Mouse (Mus musculus) C3H10T1/2 (cell line): ENCODE data around the gene Spdye4a. TPM values are rescaled to one million over a fixed set of nuclear protein-coding genes. Genes with fewer than 3 reads are reported as not detected.

Source experiments
- polyA plus RNA-seq, 2 experiments: library from polyadenylated mRNA; unstranded; fragments of >200 nt; fragmentation: generic; extraction: Trizol; gene quantifications; one replicate each; pipeline ENCODE4 v1.2.1; 2012; ENCODE audit warnings: missing spikeins in 2 of 2

Spdye4a gene
- not detected for polyA plus RNA-seq

DNA sequence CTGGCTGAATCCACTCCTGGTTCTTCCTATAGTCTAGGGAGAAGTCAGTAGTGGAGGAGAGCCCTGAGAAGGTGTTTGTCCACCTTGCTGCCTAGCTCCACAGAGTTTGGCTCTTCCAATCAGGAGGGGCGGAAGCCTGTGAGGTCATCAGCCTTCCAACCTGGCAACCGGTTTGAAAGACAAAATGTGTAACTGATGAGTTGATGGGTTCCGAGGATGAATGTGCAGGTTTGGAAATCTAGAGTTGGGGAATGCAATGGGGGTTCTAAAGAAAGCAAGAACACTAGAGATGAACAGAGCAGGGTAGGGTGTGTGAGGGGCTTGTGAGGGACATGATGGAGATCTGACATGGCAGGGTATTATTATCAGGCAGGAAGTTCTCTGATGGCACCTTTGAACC is at the start of gene Spdye4a:
Spdye4a (minus strand) TSS at position 101 of the 400 bp plus-strand sequence.

GRCm38 (mm10) chr5:143269363-143270150 is 42.9 kb upstream of the Spdye4a start, which contains the start of gene Zfp316:
Gene Zfp316, minus strand, starts transcription at chr5:143270022.

GRCm38 (mm10) chr5:143235028-143235693 is 8.5 kb upstream of the Spdye4a start, which contains the start of gene Zfp12:
Gene Zfp12, plus strand, starts transcription at chr5:143235163.

GRCm38 (mm10) chr5:143180255-143181076 is 46.2 kb downstream of the Spdye4a start, which contains the start of the genes Rbak and Spdye4b:
Gene Rbak, minus strand, starts transcription at chr5:143180775.
Gene Spdye4b, plus strand, starts transcription at chr5:143181017.

Other genes starting within 250 kb of the Spdye4a start
- 10 to 100 TPM in 1 of 2 experiments, 1 to 10 TPM in 1; 1.9 to 15.8 TPM for gene Rnf216, start 113.9 kb downstream of the Spdye4a start, polyA plus RNA-seq
- not detected for gene Olfr718-ps1, start 79.3 kb downstream of the Spdye4a start, polyA plus RNA-seq
- 1 to 10 TPM in 1 of 2 experiments, under 1 TPM in 1; 0.18 to 4.2 TPM for gene Rbak, start 46.1 kb downstream of the Spdye4a start, polyA plus RNA-seq
- under 1 TPM in 1 of 2 experiments, not detected in 1; 0.02 TPM for gene Spdye4b, start 45.9 kb downstream of the Spdye4a start, polyA plus RNA-seq
- gene Zfp12, start 8.3 kb upstream of the Spdye4a start, polyA plus RNA-seq: 1 to 10 TPM in 1 of 2 experiments, under 1 TPM in 1; 0.57 to 6.5 TPM
- 1 to 10 TPM; 1.6 to 8.9 TPM for gene Zfp316, start 43.1 kb upstream of the Spdye4a start, polyA plus RNA-seq
- under 1 TPM in 1 of 2 experiments, not detected in 1; 0.01 TPM for gene Zfp853, start 66.7 kb upstream of the Spdye4a start, polyA plus RNA-seq
- 10 to 100 TPM; 21.4 to 24.3 TPM for gene E130309D02Rik, start 88.5 kb upstream of the Spdye4a start, polyA plus RNA-seq
- gene Zdhhc4, start 102.4 kb upstream of the Spdye4a start, polyA plus RNA-seq: 10 to 100 TPM; 56.6 to 92.2 TPM
- gene Grid2ip, start 130.4 kb upstream of the Spdye4a start, polyA plus RNA-seq: not detected
- 100 to 1,000 TPM in 1 of 2 experiments, 10 to 100 TPM in 1; 50.1 to 119 TPM for gene Kdelr2, start 176.9 kb upstream of the Spdye4a start, polyA plus RNA-seq
- 1 to 10 TPM; 2.1 to 4.3 TPM for gene Daglb, start 237.7 kb upstream of the Spdye4a start, polyA plus RNA-seq